Mouse (Mus musculus) CH12.LX (cell line): ENCODE measurements at regions not wholly inside any gene's neighbourhood (a gene's known extent, or its start where the extent isn't known, plus 50 kb on each side); places are given as distances from the start of the nearest gene placed in this dataset.

Source experiments
- DNase-seq: peaks from one replicate; pipeline ENCODE4 v3.0.0-alpha.2; 2013; ENCODE audit errors: extremely low read depth
- H3K27ac ChIP-seq: 2 replicates; pipeline ENCODE4 v1.5.1; 2012; ENCODE audit warnings: low read depth, mild to moderate bottlenecking, control low read depth, moderate library complexity; ENCODE audit not compliant: insufficient read depth
- H3K27me3 ChIP-seq: replicated peaks from 2 replicates; pipeline ENCODE3; 2012; ENCODE audit warnings: inconsistent platforms
- H3K36me3 ChIP-seq, 2 experiments: replicated peaks in 1 of 2; 2 replicates each; pipeline versions ENCODE3 to v1.6.1; 2012; ENCODE audit warnings: inconsistent platforms in 1 of 2, low read length in 1 of 2, mild to moderate bottlenecking in 1 of 2, mixed read lengths in 1 of 2, moderate library complexity in 1 of 2; ENCODE audit not compliant: control insufficient read depth in 1 of 2, insufficient read depth in 1 of 2
- H3K4me1 ChIP-seq, 2 experiments: 2 replicates each; pipeline ENCODE4 v1.6.1; 2012; ENCODE audit warnings: inconsistent platforms in 1 of 2, moderate library complexity in 1 of 2; ENCODE audit not compliant: insufficient read depth in 2 of 2, control insufficient read depth in 1 of 2
- H3K4me2 ChIP-seq: 2 replicates; pipeline ENCODE4 v1.6.1; 2012; ENCODE audit warnings: low read depth, mild to moderate bottlenecking, control low read depth; ENCODE audit not compliant: poor library complexity, insufficient read depth, severe bottlenecking
- H3K4me3 ChIP-seq, 3 experiments: fragments of 150-350 bp in 1 of 3; sonication (generic) in 1 of 3; replicated peaks in 1 of 3; 2 replicates each; pipeline versions ENCODE3 to v1.5.1; 2011 to 2012; ENCODE audit warnings: low read depth in 2 of 3, low read length in 2 of 3, mild to moderate bottlenecking in 2 of 3, moderate library complexity in 2 of 3, control low read depth in 1 of 3, improper control_type of control experiment in 1 of 3, inconsistent platforms in 1 of 3, mixed read lengths in 1 of 3; ENCODE audit not compliant: poor library complexity in 1 of 3
- H3K79me2 ChIP-seq: replicated peaks from 2 replicates; pipeline ENCODE4 v1.6.1; 2012; ENCODE audit warnings: mild to moderate bottlenecking, moderate library complexity; ENCODE audit not compliant: control insufficient read depth, poor library complexity, insufficient read depth, severe bottlenecking; ENCODE audit errors: extremely low read depth
- H3K9ac ChIP-seq: 2 replicates; pipeline ENCODE4 v1.6.1; 2012; ENCODE audit warnings: low read depth, mild to moderate bottlenecking, control low read depth, moderate library complexity; ENCODE audit not compliant: insufficient read depth
- H3K9me3 ChIP-seq: replicated peaks from 2 replicates; pipeline ENCODE3; 2012; ENCODE audit warnings: low read length, inconsistent platforms, mixed read lengths
- BHLHE40 ChIP-seq: IDR thresholded peaks from 2 replicates; pipeline ENCODE4 v1.6.1; 2011; ENCODE audit warnings: mild to moderate bottlenecking, low read depth, low read length, improper control_type of control experiment
- CHD1 ChIP-seq: IDR thresholded peaks from 2 replicates; pipeline ENCODE4 v1.6.1; 2012; ENCODE audit warnings: low read depth, low read length, improper control_type of control experiment, inconsistent platforms
- E2F4 ChIP-seq: IDR thresholded peaks from 2 replicates; pipeline ENCODE4 v1.6.1; 2011; ENCODE audit warnings: low read depth, low read length, improper control_type of control experiment; ENCODE audit not compliant: insufficient replicate concordance
- ELF1 ChIP-seq: IDR thresholded peaks from 2 replicates; pipeline ENCODE4 v1.6.1; 2014; ENCODE audit warnings: low read depth, mild to moderate bottlenecking, inconsistent platforms, low read length, improper control_type of control experiment
- ETS1 ChIP-seq: conservative IDR thresholded peaks from 2 replicates; pipeline ENCODE4 v1.6.1; 2012; ENCODE audit warnings: low read depth, mild to moderate bottlenecking, inconsistent platforms, low read length, improper control_type of control experiment, moderate library complexity
- HCFC1 ChIP-seq: IDR thresholded peaks from 2 replicates; pipeline ENCODE4 v1.6.1; 2012; ENCODE audit warnings: low read depth, mild to moderate bottlenecking, inconsistent platforms, low read length, improper control_type of control experiment
- IRF4 ChIP-seq: IDR thresholded peaks from 2 replicates; pipeline ENCODE4 v1.6.1; 2014; ENCODE audit warnings: low read depth, mild to moderate bottlenecking, inconsistent platforms, low read length, improper control_type of control experiment
- JUN ChIP-seq: IDR thresholded peaks from 2 replicates; pipeline ENCODE4 v1.6.1; 2011; ENCODE audit warnings: low read depth, mild to moderate bottlenecking, low read length, improper control_type of control experiment, moderate library complexity; ENCODE audit not compliant: insufficient read depth
- KAT2A ChIP-seq: IDR thresholded peaks from 2 replicates; pipeline ENCODE4 v1.6.1; 2012; ENCODE audit warnings: low read length, improper control_type of control experiment, inconsistent platforms; ENCODE audit not compliant: insufficient replicate concordance
- MAFK ChIP-seq: IDR thresholded peaks from 2 replicates; pipeline ENCODE4 v1.6.1; 2011; ENCODE audit warnings: low read length, improper control_type of control experiment; ENCODE audit not compliant: insufficient replicate concordance
- MAX ChIP-seq: IDR thresholded peaks from 2 replicates; pipeline ENCODE4 v1.6.1; 2011; ENCODE audit warnings: low read length, improper control_type of control experiment
- MEF2A ChIP-seq: IDR thresholded peaks from 2 replicates; pipeline ENCODE4 v1.6.1; 2014; ENCODE audit warnings: low read depth, mild to moderate bottlenecking, inconsistent platforms, low read length, improper control_type of control experiment, borderline replicate concordance
- MXI1 ChIP-seq: IDR thresholded peaks from 2 replicates; pipeline ENCODE4 v1.6.1; 2011; ENCODE audit warnings: mild to moderate bottlenecking, low read depth, low read length, improper control_type of control experiment
- NELFE ChIP-seq: IDR thresholded peaks from 2 replicates; pipeline ENCODE4 v1.6.1; 2011; ENCODE audit warnings: low read depth, low read length, improper control_type of control experiment
- NRF1 ChIP-seq: IDR thresholded peaks from 2 replicates; pipeline ENCODE4 v1.6.1; 2014; ENCODE audit warnings: low read depth, mild to moderate bottlenecking, inconsistent platforms, low read length, improper control_type of control experiment, moderate library complexity
- PAX5 ChIP-seq: IDR thresholded peaks from 2 replicates; pipeline ENCODE4 v1.6.1; 2012; ENCODE audit warnings: low read length, inconsistent platforms, mixed read lengths
- POLR2A ChIP-seq: IDR thresholded peaks from 2 replicates; pipeline ENCODE4 v1.6.1; 2011; ENCODE audit warnings: low read depth, mild to moderate bottlenecking, improper control_type of control experiment, low read length
- RCOR1 ChIP-seq: conservative IDR thresholded peaks from 2 replicates; pipeline ENCODE4 v1.6.1; 2012; ENCODE audit warnings: low read depth, mild to moderate bottlenecking, inconsistent platforms, low read length, improper control_type of control experiment
- SMC3 ChIP-seq: IDR thresholded peaks from 2 replicates; pipeline ENCODE4 v1.6.1; 2011; ENCODE audit warnings: low read depth, low read length, improper control_type of control experiment
- TBP ChIP-seq: conservative IDR thresholded peaks from 2 replicates; pipeline ENCODE4 v1.6.1; 2011; ENCODE audit warnings: low read depth, low read length, improper control_type of control experiment
- TCF12 ChIP-seq: IDR thresholded peaks from 2 replicates; pipeline ENCODE4 v1.6.1; 2014; ENCODE audit warnings: low read depth, mild to moderate bottlenecking, inconsistent platforms, low read length, improper control_type of control experiment
- UBTF ChIP-seq: IDR thresholded peaks from 2 replicates; pipeline ENCODE4 v1.6.1; 2012; ENCODE audit warnings: low read depth, mild to moderate bottlenecking, inconsistent platforms, low read length, improper control_type of control experiment, moderate library complexity
- USF1 ChIP-seq: IDR thresholded peaks from 2 replicates; pipeline ENCODE4 v1.6.1; 2014; ENCODE audit warnings: low read depth, mild to moderate bottlenecking, inconsistent platforms, low read length, improper control_type of control experiment
- USF2 ChIP-seq: conservative IDR thresholded peaks from 2 replicates; pipeline ENCODE4 v1.6.1; 2011; ENCODE audit warnings: low read depth, low read length, improper control_type of control experiment
- ZNF384 ChIP-seq: IDR thresholded peaks from 2 replicates; pipeline ENCODE4 v1.6.1; 2012; ENCODE audit warnings: low read depth, low read length, improper control_type of control experiment, inconsistent platforms
- dilution Hi-C: fragments of 300-500 bp; cut with MboI; formaldehyde crosslinking; loops from 2 replicates; pipeline ENCODE4 v1.14.3; 2020; ENCODE audit warnings: low sequenced_read_pairs; ENCODE audit not compliant: extremely low pct_unique_long_range_greater_than_20kb, extremely low pct_ligation_motif_present
- in situ Hi-C: fragments of 300-500 bp; cut with MboI; formaldehyde crosslinking; loops from 3 replicates; pipeline ENCODE4 v1.14.3; 2019; ENCODE audit warnings: low sequenced_read_pairs, low pct_ligation_motif_present, low pct_unique_long_range_greater_than_20kb, mixed read lengths

GRCm38 (mm10) chr2:47892879-47893278, 921.0 kb upstream of the Acvr2a start:
- no peak overlapping the region for H3K9ac ChIP-seq
- TF ChIP-seq CHD1 (no peak), POLR2A (no peak), MAX (no peak), E2F4 (no peak), ETS1 (no peak), TBP (no peak), UBTF (no peak), SMC3 (no peak), USF1 (no peak), KAT2A (no peak), JUN (no peak), HCFC1 (no peak), TCF12 (no peak)
- no peaks in the 10 kb centered on the region for H3K4me1 ChIP-seq
- H3K36me3 ChIP-seq = no peaks in the 10 kb centered on the region
- H3K27ac ChIP-seq = no peak overlapping the region
- in situ Hi-C loops (no loop called here), dilution Hi-C loops (no loop called here)
- no peaks in the 10 kb centered on the region for H3K27me3 ChIP-seq
- DNase-seq = no peak
- H3K79me2 ChIP-seq = no peaks in the 10 kb centered on the region
- H3K9me3 ChIP-seq = no peaks in the 10 kb centered on the region
- H3K4me2 ChIP-seq = no peak overlapping the region
- no peak overlapping the region for H3K4me3 ChIP-seq

GRCm38 (mm10) chr2:47894806-47895205, 919.1 kb upstream of the Acvr2a start:
- H3K27me3 ChIP-seq = no peaks in the 10 kb centered on the region
- H3K9ac ChIP-seq = no peak overlapping the region
- H3K4me1 ChIP-seq = no peaks in the 10 kb centered on the region
- H3K79me2 ChIP-seq = no peaks in the 10 kb centered on the region
- no peak overlapping the region for H3K4me2 ChIP-seq
- no peaks in the 10 kb centered on the region for H3K9me3 ChIP-seq
- dilution Hi-C loops = no loop called here
- in situ Hi-C loops = no loop called here
- no peaks in the 10 kb centered on the region for H3K36me3 ChIP-seq
- H3K27ac ChIP-seq = no peak overlapping the region
- no peak for DNase-seq
- H3K4me3 ChIP-seq = no peak overlapping the region
- TF ChIP-seq CHD1 = no peak
- no peak for TF ChIP-seq NELFE
- no peak for TF ChIP-seq IRF4
- no peak for TF ChIP-seq NRF1
- no peak for TF ChIP-seq BHLHE40
- no peak for TF ChIP-seq USF1
- no peak for TF ChIP-seq RCOR1
- TF ChIP-seq KAT2A = no peak
- no peak for TF ChIP-seq UBTF
- TF ChIP-seq MAFK = no peak
- no peak for TF ChIP-seq HCFC1
- no peak for TF ChIP-seq TCF12
- no peak for TF ChIP-seq ELF1
- no peak for TF ChIP-seq PAX5
- no peak for TF ChIP-seq MEF2A
- no peak for TF ChIP-seq MXI1
- TF ChIP-seq ZNF384 = no peak
- TF ChIP-seq MAX = no peak
- TF ChIP-seq USF2 = no peak
